Mouse (Mus musculus) midbrain, embryonic 14.5 days (tissue): ENCODE data around the gene Gfm1. TPM values are rescaled to one million over a fixed set of nuclear protein-coding genes. Genes with fewer than 3 reads are reported as not detected.

Source experiments
- ATAC-seq: fragments of 200-750 bp; cut with Nextera tagmentation; 2 replicates; pipeline ENCODE4 v1.8.0; 2017; ENCODE audit warnings: moderate number of reproducible peaks, moderate library complexity; ENCODE audit not compliant: low FRiP score, low TSS enrichment
- DNase-seq: peaks from one replicate; pipeline ENCODE4 v3.0.0-alpha.2; 2015
- H3K27ac ChIP-seq: fragments of 300-500 bp; sonication (generic); replicated peaks from 2 replicates; pipeline ENCODE4 v1.5.1; 2014; ENCODE audit warnings: mild to moderate bottlenecking, low read depth, low read length, moderate library complexity
- H3K27me3 ChIP-seq: fragments of 300-500 bp; sonication (generic); 2 replicates; pipeline ENCODE4 v1.6.1; 2014; ENCODE audit warnings: low read length, control low read depth, mixed read lengths; ENCODE audit not compliant: control insufficient read depth, insufficient read depth
- H3K36me3 ChIP-seq: fragments of 300-500 bp; sonication (generic); 2 replicates; pipeline ENCODE4 v1.6.1; 2014; ENCODE audit warnings: low read length, control low read depth; ENCODE audit not compliant: control insufficient read depth, insufficient read depth
- H3K4me1 ChIP-seq: fragments of 300-500 bp; sonication (generic); 2 replicates; pipeline ENCODE4 v1.6.1; 2014; ENCODE audit warnings: mild to moderate bottlenecking, antibody characterized with exemption, low read length, control low read depth; ENCODE audit not compliant: control insufficient read depth, insufficient read depth
- H3K4me2 ChIP-seq: fragments of 300-500 bp; sonication (generic); 2 replicates; pipeline ENCODE4 v1.6.1; 2014; ENCODE audit warnings: mild to moderate bottlenecking, low read length, moderate library complexity
- H3K4me3 ChIP-seq: fragments of 300-500 bp; sonication (generic); replicated peaks from 2 replicates; pipeline ENCODE4 v1.5.1; 2014; ENCODE audit warnings: low read depth, low read length
- H3K9ac ChIP-seq: fragments of 300-500 bp; sonication (generic); replicated peaks from 2 replicates; pipeline ENCODE4 v1.6.1; 2014; ENCODE audit warnings: mild to moderate bottlenecking, low read length, moderate library complexity
- H3K9me3 ChIP-seq: fragments of 300-500 bp; sonication (generic); 2 replicates; pipeline ENCODE4 v1.6.1; 2016; ENCODE audit warnings: low read length, control low read depth, mixed read lengths; ENCODE audit not compliant: control insufficient read depth
- WGBS: fragments of 180-500 bp; shearing (Covaris S2); extraction: QIAGEN DNeasy Blood & Tissue Kit; methylation state at CpG from one replicate; pipeline ENCODE4 v1.1.7; 2014; 5-methylcytosine and 5-hydroxymethylcytosine counted together
- polyA plus RNA-seq: library from polyadenylated mRNA; unstranded; fragments of >200 nt; fragmentation: Nextera tagmentation; extraction: Ambion mirVana; gene quantifications from 2 replicates; pipeline ENCODE4 v1.2.1, GENCODE M21; 2014

The Gfm1 gene
- polyA plus RNA-seq, 1 experiment from 2014 or later: 34.3 TPM

DNA sequence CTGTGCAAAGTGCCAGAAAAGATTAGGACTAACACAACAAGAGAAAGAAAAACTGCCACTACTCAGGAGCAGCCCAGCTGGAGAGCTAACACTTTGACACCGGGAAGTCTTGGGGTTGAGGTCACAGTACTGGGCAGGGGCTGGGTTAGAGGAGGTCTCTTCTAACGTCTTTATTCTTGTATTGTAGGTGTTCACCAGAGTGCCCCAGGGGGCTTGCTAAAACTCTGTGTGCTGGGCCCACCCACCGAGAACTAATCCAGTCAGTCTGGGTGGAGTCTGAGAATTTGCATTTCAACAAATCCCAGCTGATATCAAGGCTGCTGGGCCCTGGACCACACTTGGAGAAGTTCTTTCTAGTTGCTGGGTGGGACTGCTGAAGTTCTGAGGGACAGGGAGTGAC, 74.0 kb downstream of the Gfm1 start:
- Histone ChIP-seq H3K27me3 (no peaks in the 10 kb centered on the region), H3K36me3 (no peaks in the 10 kb centered on the region), H3K9ac (no peak overlapping the region), H3K4me2 (no peak overlapping the region), H3K9me3 (no peaks in the 10 kb centered on the region), H3K27ac (no peak overlapping the region), H3K4me1 (no peaks in the 10 kb centered on the region), H3K4me3 (no peak overlapping the region)
- WGBS: 0% methylated on average over 3 of the region's 3 CpGs
- DNase-seq: peak; percentile 13
- no peak for ATAC-seq

- H3K4me3 ChIP-seq: no peak overlapping the region
- H3K27me3 ChIP-seq: no peaks in the 10 kb centered on the region
- no peaks in the 10 kb centered on the region for H3K36me3 ChIP-seq
- no peak for ATAC-seq
- H3K4me1 ChIP-seq: no peaks in the 10 kb centered on the region
- H3K4me2 ChIP-seq: no peak overlapping the region
- no peak for DNase-seq
- no peak overlapping the region for H3K9ac ChIP-seq
- 77% methylated on average over 2 of the region's 2 CpGs for WGBS
- no peak overlapping the region for H3K27ac ChIP-seq
- no peaks in the 10 kb centered on the region for H3K9me3 ChIP-seq
Measured at GRCm38 (mm10) chr3:67505286-67505685, 75.4 kb downstream of the Gfm1 start.

DNA sequence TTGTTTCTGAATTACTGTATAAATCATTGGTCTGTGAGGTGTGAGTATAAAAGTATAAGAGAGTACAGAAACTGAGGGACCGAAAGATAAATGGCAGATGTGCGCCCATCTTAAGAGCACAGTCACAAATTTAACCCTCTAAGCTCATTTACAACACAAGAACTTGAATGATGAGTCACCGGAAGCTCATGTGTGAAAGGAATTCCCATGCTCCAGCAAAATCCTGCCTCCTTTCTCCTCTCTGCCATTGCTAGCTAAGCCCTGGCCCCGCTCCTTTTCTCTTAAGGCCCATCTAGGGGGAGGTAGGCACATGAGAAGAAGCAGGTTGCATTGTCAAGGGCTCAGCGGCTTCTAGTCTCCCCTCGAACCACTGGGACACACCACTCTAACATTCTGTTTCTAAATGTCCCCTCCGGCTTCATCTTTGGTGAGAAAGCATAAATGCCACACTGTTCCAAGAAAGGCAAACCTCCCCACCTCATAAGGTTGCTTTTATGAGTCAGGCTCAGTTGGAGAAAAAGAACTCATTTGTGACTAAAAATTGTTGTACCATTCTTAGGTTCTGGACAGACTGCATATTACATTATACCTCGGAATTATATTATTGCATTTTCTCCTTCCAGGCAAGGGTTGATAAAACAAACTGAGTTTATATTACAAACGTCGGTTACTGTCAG, 78.5 kb downstream of the Gfm1 start:
- H3K27ac ChIP-seq: no peak overlapping the region
- WGBS: 81% methylated on average over 10 of the region's 10 CpGs
- no peak overlapping the region for H3K4me3 ChIP-seq
- H3K4me1 ChIP-seq: no peaks in the 10 kb centered on the region
- ATAC-seq (no peak), DNase-seq (no peak)
- H3K4me2 ChIP-seq: no peak overlapping the region
- H3K27me3 ChIP-seq: no peaks in the 10 kb centered on the region
- no peak overlapping the region for H3K9ac ChIP-seq
- H3K36me3 ChIP-seq: no peaks in the 10 kb centered on the region
- H3K9me3 ChIP-seq: no peaks in the 10 kb centered on the region

- H3K27me3 ChIP-seq: peaks cover 3% of the 10 kb centered on the region; the same call in 1 of the 2 replicates
- ATAC-seq: peak; percentile 55; the same call in 1 of the 2 replicates
Measured at GRCm38 (mm10) chr3:67512807-67513206, 82.9 kb downstream of the Gfm1 start.

DNA sequence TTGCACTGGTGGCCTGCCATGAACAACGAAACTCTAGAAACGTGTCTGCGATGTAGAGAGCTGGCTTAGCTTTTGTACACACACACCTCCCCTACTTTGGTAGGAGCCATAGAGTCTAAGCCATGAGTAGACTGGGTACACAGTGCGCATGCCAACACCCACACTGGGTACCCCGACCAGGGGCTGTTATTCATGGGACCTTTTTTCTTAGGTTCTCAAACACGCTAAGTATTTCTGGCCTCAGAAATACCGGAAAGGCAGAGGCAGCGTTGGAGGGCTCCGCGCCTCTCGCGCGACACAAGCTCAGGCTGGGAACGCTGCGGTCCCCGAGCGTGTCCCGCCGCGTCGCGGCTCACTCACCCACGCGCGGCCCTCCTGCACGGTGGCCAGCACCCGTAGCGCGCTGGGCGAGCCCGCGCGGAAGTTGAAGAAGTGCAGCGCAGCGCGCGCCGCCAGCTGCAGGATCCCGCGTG, 84.9 kb downstream of the Gfm1 start:
- Histone ChIP-seq H3K27ac (no peak overlapping the region), H3K4me2 (peak overlapping the region; percentile 100)
- DNase-seq: peak; percentile 69

More at GRCm38 (mm10) chr3:67512807-67513206, 82.9 kb downstream of the Gfm1 start:
- Histone ChIP-seq H3K4me3 (no peak overlapping the region), H3K9me3 (no peaks in the 10 kb centered on the region), H3K4me2 (no peak overlapping the region), H3K27ac (no peak overlapping the region), H3K36me3 (no peaks in the 10 kb centered on the region), H3K4me1 (peaks cover 9% of the 10 kb centered on the region; the same call in 1 of the 2 replicates), H3K9ac (no peak overlapping the region)
- DNase-seq: peak; percentile 95
- 2% methylated on average over 5 of the region's 5 CpGs for WGBS

DNA sequence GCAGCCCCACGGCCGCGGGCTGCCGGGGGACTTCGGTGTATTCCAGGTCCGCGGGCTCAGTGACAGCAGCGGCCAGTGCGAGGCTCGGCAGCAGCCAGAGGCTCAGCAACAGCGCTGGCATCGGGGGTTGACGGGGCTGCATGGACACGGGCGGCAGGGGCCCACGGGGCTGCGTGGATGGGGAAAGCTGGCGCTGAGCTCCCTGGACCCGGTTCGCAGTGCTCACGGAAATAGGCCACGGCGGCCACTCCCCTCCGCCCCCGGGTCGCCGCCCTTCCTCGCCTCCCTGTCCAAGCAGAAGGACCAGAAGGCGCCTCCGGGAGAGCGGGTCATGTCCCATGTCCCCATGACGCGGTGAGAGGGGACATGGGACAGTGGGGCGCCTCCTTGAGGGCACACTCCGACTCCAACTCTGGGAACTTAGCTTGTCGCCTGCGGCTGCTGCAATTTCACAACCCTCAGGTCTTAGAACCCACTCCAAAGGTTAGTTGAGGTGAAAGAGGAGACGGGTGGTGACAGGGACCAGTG, 85.4 kb downstream of the Gfm1 start, which contains the start of gene Rarres1:
Rarres1 (minus strand) TSS at position 250 of the 528 bp plus-strand sequence.
- Histone ChIP-seq H3K4me1 (peaks cover 9% of the 10 kb centered on the region; the same call in 1 of the 2 replicates), H3K27ac (no peak within 1 kb of the TSS), H3K36me3 (no peaks in the 10 kb centered on the region), H3K4me2 (peak within 1 kb of the TSS; percentile 100), H3K4me3 (peak within 1 kb of the TSS; percentile 59), H3K27me3 (peaks cover 3% of the 10 kb centered on the region; the same call in 1 of the 2 replicates), H3K9ac (peak within 1 kb of the TSS; percentile 67), H3K9me3 (no peaks in the 10 kb centered on the region)
- WGBS: 3% methylated on average over 37 of the region's 38 CpGs
- ATAC-seq: peak; percentile 57
- peak; percentile 51 for DNase-seq

More for the DNA sequence above, 84.9 kb downstream of the Gfm1 start:
- peak overlapping the region; percentile 67 for H3K9ac ChIP-seq
- peaks cover 3% of the 10 kb centered on the region; the same call in 1 of the 2 replicates for H3K27me3 ChIP-seq
- no peaks in the 10 kb centered on the region for H3K9me3 ChIP-seq
- H3K4me3 ChIP-seq: peak overlapping the region; percentile 59
- peak; percentile 29; the same call in 1 of the 2 replicates for ATAC-seq
- WGBS: 5% methylated on average over 40 of the region's 40 CpGs
- H3K36me3 ChIP-seq: no peaks in the 10 kb centered on the region
- peaks cover 9% of the 10 kb centered on the region; the same call in 1 of the 2 replicates for H3K4me1 ChIP-seq

DNA sequence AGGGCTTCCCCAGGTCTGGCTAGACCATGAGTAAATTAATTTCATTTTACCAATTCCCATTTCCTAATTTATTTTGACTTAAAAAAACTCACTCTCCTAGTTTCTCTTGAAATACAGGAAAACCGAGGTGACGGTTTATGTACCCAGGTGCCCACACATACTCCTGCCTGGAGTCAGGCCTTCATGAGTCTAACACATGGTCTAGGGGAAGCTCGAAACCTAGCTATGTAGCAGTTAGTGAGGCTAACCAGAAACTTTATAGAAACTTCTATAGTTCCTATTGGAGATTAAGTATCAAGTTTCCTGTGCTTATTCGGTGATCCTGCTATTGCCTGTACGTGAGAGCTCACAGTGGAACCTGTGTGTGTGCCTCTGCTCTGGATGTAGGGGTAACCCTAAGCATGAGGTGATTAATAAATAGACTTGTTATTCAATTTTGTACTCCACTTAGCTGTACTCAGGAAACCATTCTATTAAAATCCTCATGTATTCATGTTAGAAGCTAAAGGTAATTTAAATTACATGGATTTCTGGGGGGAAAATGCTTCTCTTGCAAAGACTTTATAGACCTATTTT, 90.8 kb downstream of the Gfm1 start:
- Histone ChIP-seq H3K4me1 (0 out of 2 replicates have a peak, but pooled peaks cover 1% of the 10 kb centered on the region), H3K9ac (no peak overlapping the region), H3K4me2 (no peak overlapping the region), H3K36me3 (no peaks in the 10 kb centered on the region), H3K9me3 (no peaks in the 10 kb centered on the region), H3K27ac (no peak overlapping the region), H3K27me3 (no peaks in the 10 kb centered on the region; the same call in 1 of the 2 replicates), H3K4me3 (no peak overlapping the region)
- DNase-seq: no peak
- ATAC-seq: no peak
- WGBS: 89% methylated on average over 5 of the region's 5 CpGs

DNA sequence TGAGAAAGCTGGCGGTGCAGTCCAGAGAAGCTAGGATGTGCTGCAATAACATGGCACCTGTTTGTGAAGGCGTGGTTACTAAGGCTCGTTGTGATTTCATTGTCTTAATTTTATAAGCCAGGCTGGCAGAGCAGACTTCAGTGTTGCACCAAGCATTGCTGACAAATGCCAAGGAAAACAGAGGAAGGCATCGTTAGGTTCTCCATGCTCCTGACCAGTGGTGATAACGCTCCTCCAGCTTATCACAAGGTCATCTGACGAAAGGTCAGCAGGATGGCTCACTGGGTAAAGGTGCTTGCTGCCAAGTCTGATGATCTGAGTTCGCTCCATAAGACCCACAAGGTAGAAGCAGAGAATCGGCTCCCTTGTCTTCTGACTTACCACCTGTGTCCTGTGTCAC, 92.8 kb downstream of the Gfm1 start:
- no peak for ATAC-seq
- 90% methylated on average over 8 of the region's 8 CpGs for WGBS
- H3K36me3 ChIP-seq: no peaks in the 10 kb centered on the region

More for the DNA sequence above, 92.8 kb downstream of the Gfm1 start:
- no peaks in the 10 kb centered on the region for H3K4me1 ChIP-seq
- no peaks in the 10 kb centered on the region for H3K27me3 ChIP-seq
- H3K4me3 ChIP-seq: no peak overlapping the region
- no peak overlapping the region for H3K9ac ChIP-seq
- H3K4me2 ChIP-seq: no peak overlapping the region
- no peak overlapping the region for H3K27ac ChIP-seq
- no peak for DNase-seq
- H3K9me3 ChIP-seq: no peaks in the 10 kb centered on the region
